Mouse (Mus musculus) CD4-positive, CD25-positive, alpha-beta regulatory T cell, adult 2 months (primary cell): Measurements from ENCODE around the gene Hadh.

Experiments
- DNase-seq: peaks from one replicate; pipeline ENCODE4 v3.0.0-alpha.2; 2012; ENCODE audit warnings: low read depth, low spot score

Gene Hadh

GRCm38 (mm10) chr3:131271559-131272373 lies at the start of gene Hadh:
Gene Hadh, minus strand, starts transcription at chr3:131272101.
- DNase-seq, result peak; percentile 94

GRCm38 (mm10) chr3:131320184-131320583 lies 48.3 kb upstream of the Hadh start:
- peak; percentile 88 for DNase-seq

- DNase-seq, result no peak
Observed at GRCm38 (mm10) chr3:131318211-131318610, 46.3 kb upstream of the Hadh start.

- DNase-seq, result no peak
Observed at GRCm38 (mm10) chr3:131317126-131317525, 45.2 kb upstream of the Hadh start.

- DNase-seq, result no peak
Observed at GRCm38 (mm10) chr3:131315957-131316510, 44.1 kb upstream of the Hadh start.

GRCm38 (mm10) chr3:131312340-131312739 lies 40.4 kb upstream of the Hadh start:
- no peak for DNase-seq

GRCm38 (mm10) chr3:131310572-131310971 lies 38.7 kb upstream of the Hadh start:
- no peak for DNase-seq

GRCm38 (mm10) chr3:131307811-131308210 lies 35.9 kb upstream of the Hadh start:
- no peak for DNase-seq

- DNase-seq, result no peak
Observed at GRCm38 (mm10) chr3:131306255-131306654, 34.4 kb upstream of the Hadh start.

- no peak for DNase-seq
Observed at GRCm38 (mm10) chr3:131303320-131303714, 31.4 kb upstream of the Hadh start.

- peak; percentile 92 for DNase-seq
Observed at GRCm38 (mm10) chr3:131302452-131303319, 30.8 kb upstream of the Hadh start, which contains the start of gene Cyp2u1. Gene Cyp2u1, minus strand, starts transcription at chr3:131303227.

GRCm38 (mm10) chr3:131299908-131300307 lies 28.0 kb upstream of the Hadh start:
- peak; percentile 75 for DNase-seq

GRCm38 (mm10) chr3:131299078-131299477 lies 27.2 kb upstream of the Hadh start:
- no peak for DNase-seq

GRCm38 (mm10) chr3:131296893-131297292 lies 25.0 kb upstream of the Hadh start:
- no peak for DNase-seq

- DNase-seq, result no peak
Observed at GRCm38 (mm10) chr3:131295513-131296200, 23.8 kb upstream of the Hadh start.

- DNase-seq, result no peak
Observed at GRCm38 (mm10) chr3:131294503-131294902, 22.6 kb upstream of the Hadh start.

- DNase-seq, result no peak
Observed at GRCm38 (mm10) chr3:131292959-131293358, 21.1 kb upstream of the Hadh start.

- no peak for DNase-seq
Observed at GRCm38 (mm10) chr3:131292349-131292748, 20.4 kb upstream of the Hadh start.

GRCm38 (mm10) chr3:131291890-131292289 lies 20.0 kb upstream of the Hadh start:
- DNase-seq, result no peak

GRCm38 (mm10) chr3:131274151-131274550 lies 2.2 kb upstream of the Hadh start:
- no peak for DNase-seq

GRCm38 (mm10) chr3:131272374-131273100 lies 636 bp upstream of the Hadh start:
- DNase-seq, result no peak
